Mouse (Mus musculus) forebrain, embryonic 11.5 days (tissue): Measurements from ENCODE around the gene Rtkn2. TPM values are rescaled to one million over a fixed set of nuclear protein-coding genes. Genes with fewer than 3 reads are reported as not detected.

Experiments used
- ATAC-seq: fragments of 200-750 bp; cut with Nextera tagmentation; replicated peaks from 2 replicates; pipeline ENCODE4 v1.8.0; 2017; ENCODE audit warnings: moderate TSS enrichment; ENCODE audit not compliant: low FRiP score
- DNase-seq: peaks from one replicate; pipeline ENCODE4 v3.0.0-alpha.2; 2017; ENCODE audit warnings: low spot score
- H3K27ac ChIP-seq: fragments of 300-500 bp; sonication (generic); 2 replicates; pipeline ENCODE4 v1.5.1; 2014; ENCODE audit warnings: low read depth, low read length
- H3K27me3 ChIP-seq: fragments of 300-500 bp; sonication (generic); 2 replicates; pipeline ENCODE4 v1.6.1; 2014; ENCODE audit warnings: mild to moderate bottlenecking, low read length, mixed read lengths; ENCODE audit not compliant: control insufficient read depth, insufficient read depth
- H3K36me3 ChIP-seq: fragments of 300-500 bp; sonication (generic); 2 replicates; pipeline ENCODE4 v1.6.1; 2014; ENCODE audit warnings: mild to moderate bottlenecking, low read length, moderate library complexity, mixed read lengths; ENCODE audit not compliant: control insufficient read depth, insufficient read depth
- H3K4me1 ChIP-seq: fragments of 300-500 bp; sonication (generic); replicated peaks from 2 replicates; pipeline ENCODE4 v1.6.1; 2014; ENCODE audit warnings: low read length, mixed read lengths; ENCODE audit not compliant: control insufficient read depth, insufficient read depth
- H3K4me2 ChIP-seq: fragments of 300-500 bp; sonication (generic); 2 replicates; pipeline ENCODE4 v1.6.1; 2014; ENCODE audit warnings: low read depth, mild to moderate bottlenecking, low read length, moderate library complexity, mixed read lengths; ENCODE audit not compliant: severe bottlenecking
- H3K4me3 ChIP-seq: fragments of 300-500 bp; sonication (generic); 2 replicates; pipeline ENCODE4 v1.5.1; 2014; ENCODE audit warnings: low read depth, low read length
- H3K9ac ChIP-seq: fragments of 300-500 bp; sonication (generic); 2 replicates; pipeline ENCODE4 v1.6.1; 2014; ENCODE audit warnings: low read length
- H3K9me3 ChIP-seq: fragments of 300-500 bp; sonication (generic); 2 replicates; pipeline ENCODE4 v1.6.1; 2016; ENCODE audit warnings: low read length, mixed read lengths; ENCODE audit not compliant: control insufficient read depth
- WGBS: fragments of 180-500 bp; shearing (Covaris S2); extraction: QIAGEN DNeasy Blood & Tissue Kit; methylation state at CpG from one replicate; pipeline ENCODE4 v1.1.7; 2014; 5-methylcytosine and 5-hydroxymethylcytosine counted together
- polyA plus RNA-seq: library from polyadenylated mRNA; unstranded; fragments of >200 nt; fragmentation: Nextera tagmentation; extraction: Ambion mirVana; gene quantifications from 2 replicates; pipeline ENCODE4 v1.2.1, GENCODE M21; 2014

The Rtkn2 gene
- polyA plus RNA-seq, 1 experiment from 2014 or later, result 28.5 TPM

GRCm38 (mm10) chr10:67951690-67952089 lies 27.7 kb upstream of the Rtkn2 start:
- H3K27me3 ChIP-seq, result no peaks in the 10 kb centered on the region
- no peak overlapping the region for H3K4me2 ChIP-seq
- no peak for DNase-seq
- H3K27ac ChIP-seq, result no peak overlapping the region
- 85% methylated on average over 4 of the region's 4 CpGs for WGBS
- H3K4me3 ChIP-seq, result no peak overlapping the region
- H3K36me3 ChIP-seq, result no peaks in the 10 kb centered on the region
- H3K9me3 ChIP-seq, result no peaks in the 10 kb centered on the region
- no peak overlapping the region for H3K9ac ChIP-seq
- ATAC-seq, result no peak
- H3K4me1 ChIP-seq, result no peaks in the 10 kb centered on the region

GRCm38 (mm10) chr10:67955982-67956381 lies 23.4 kb upstream of the Rtkn2 start:
- H3K9me3 ChIP-seq, result no peaks in the 10 kb centered on the region
- ATAC-seq, result no peak
- WGBS, result 89% methylated on average over 2 of the region's 2 CpGs

GRCm38 (mm10) chr10:67959982-67960381 lies 19.4 kb upstream of the Rtkn2 start:
- DNase-seq (no peak), ATAC-seq (no peak)
- H3K27ac ChIP-seq, result no peak overlapping the region
- 88% methylated on average over 3 of the region's 3 CpGs for WGBS
- no peak overlapping the region for H3K9ac ChIP-seq
- H3K4me2 ChIP-seq, result no peak overlapping the region
- H3K9me3 ChIP-seq, result no peaks in the 10 kb centered on the region
- no peak overlapping the region for H3K4me3 ChIP-seq
- H3K36me3 ChIP-seq, result no peaks in the 10 kb centered on the region
- no peaks in the 10 kb centered on the region; the same call in 1 of the 2 replicates for H3K4me1 ChIP-seq
- no peaks in the 10 kb centered on the region for H3K27me3 ChIP-seq

More at GRCm38 (mm10) chr10:67955982-67956381, 23.4 kb upstream of the Rtkn2 start:
- no peaks in the 10 kb centered on the region for H3K4me1 ChIP-seq
- H3K9ac ChIP-seq, result no peak overlapping the region
- H3K27ac ChIP-seq, result no peak overlapping the region
- H3K4me3 ChIP-seq, result no peak overlapping the region
- H3K4me2 ChIP-seq, result no peak overlapping the region
- H3K27me3 ChIP-seq, result no peaks in the 10 kb centered on the region
- DNase-seq, result no peak
- H3K36me3 ChIP-seq, result no peaks in the 10 kb centered on the region

- 33% methylated on average over 10 of the region's 10 CpGs for WGBS
- H3K27me3 ChIP-seq, result no peaks in the 10 kb centered on the region
- DNase-seq, result no peak
- H3K9ac ChIP-seq, result no peak overlapping the region
- no peaks in the 10 kb centered on the region for H3K9me3 ChIP-seq
- ATAC-seq, result no peak
- no peak overlapping the region for H3K27ac ChIP-seq
- H3K4me1 ChIP-seq, result no peaks in the 10 kb centered on the region; the same call in 1 of the 2 replicates
- H3K36me3 ChIP-seq, result no peaks in the 10 kb centered on the region
- H3K4me3 ChIP-seq, result no peak overlapping the region
- no peak overlapping the region for H3K4me2 ChIP-seq
Measured at GRCm38 (mm10) chr10:67962496-67962895, 16.9 kb upstream of the Rtkn2 start.

GRCm38 (mm10) chr10:67964060-67964459 lies 15.3 kb upstream of the Rtkn2 start:
- H3K9ac ChIP-seq, result no peak overlapping the region
- H3K4me3 ChIP-seq, result no peak overlapping the region
- ATAC-seq, result no peak
- no peaks in the 10 kb centered on the region for H3K9me3 ChIP-seq
- H3K4me1 ChIP-seq, result no peaks in the 10 kb centered on the region; the same call in 1 of the 2 replicates
- H3K4me2 ChIP-seq, result no peak overlapping the region
- H3K27ac ChIP-seq, result no peak overlapping the region
- H3K27me3 ChIP-seq, result no peaks in the 10 kb centered on the region
- no peak for DNase-seq
- H3K36me3 ChIP-seq, result no peaks in the 10 kb centered on the region
- 21% methylated on average over 8 of the region's 8 CpGs for WGBS

- H3K4me1 ChIP-seq, result no peaks in the 10 kb centered on the region; the same call in 1 of the 2 replicates
- no peak overlapping the region for H3K4me3 ChIP-seq
- H3K27me3 ChIP-seq, result no peaks in the 10 kb centered on the region
- WGBS, result 86% methylated on average over 4 of the region's 4 CpGs
- ATAC-seq, result no peak
- H3K9ac ChIP-seq, result no peak overlapping the region
- no peak for DNase-seq
- H3K36me3 ChIP-seq, result no peaks in the 10 kb centered on the region
- no peak overlapping the region for H3K4me2 ChIP-seq
- H3K27ac ChIP-seq, result no peak overlapping the region
- H3K9me3 ChIP-seq, result no peaks in the 10 kb centered on the region
Measured at GRCm38 (mm10) chr10:67965251-67965986, 14.0 kb upstream of the Rtkn2 start.

GRCm38 (mm10) chr10:67966102-67966501 lies 13.3 kb upstream of the Rtkn2 start:
- no peak overlapping the region for H3K4me3 ChIP-seq
- no peaks in the 10 kb centered on the region for H3K9me3 ChIP-seq
- no peak overlapping the region for H3K27ac ChIP-seq
- H3K36me3 ChIP-seq, result no peaks in the 10 kb centered on the region
- H3K4me1 ChIP-seq, result no peaks in the 10 kb centered on the region; the same call in 1 of the 2 replicates
- H3K27me3 ChIP-seq, result no peaks in the 10 kb centered on the region
- ATAC-seq (no peak), DNase-seq (no peak)
- 54% methylated on average over 6 of the region's 6 CpGs for WGBS
- no peak overlapping the region for H3K9ac ChIP-seq
- H3K4me2 ChIP-seq, result no peak overlapping the region

GRCm38 (mm10) chr10:67966983-67967382 lies 12.4 kb upstream of the Rtkn2 start:
- Histone ChIP-seq H3K27me3 (no peaks in the 10 kb centered on the region), H3K27ac (no peak overlapping the region), H3K4me1 (no peaks in the 10 kb centered on the region; the same call in 1 of the 2 replicates), H3K9ac (no peak overlapping the region), H3K36me3 (no peaks in the 10 kb centered on the region), H3K4me2 (no peak overlapping the region), H3K9me3 (no peaks in the 10 kb centered on the region), H3K4me3 (no peak overlapping the region)
- 88% methylated on average over 2 of the region's 2 CpGs for WGBS
- DNase-seq (no peak), ATAC-seq (no peak)
